Mouse (Mus musculus) brown adipose tissue, adult 24 weeks (tissue): Measurements from ENCODE around the gene Lsm4. TPM values are rescaled to one million over a fixed set of nuclear protein-coding genes. Genes with fewer than 3 reads are reported as not detected.

ENCODE experiments used
- H3K27ac ChIP-seq: fragments of 200-500 bp; replicated peaks from 2 replicates; pipeline ENCODE4 v1.5.1; 2012; ENCODE audit warnings: low read depth, mild to moderate bottlenecking, low read length
- H3K4me1 ChIP-seq: fragments of 200-500 bp; 2 replicates; pipeline ENCODE4 v1.6.1; 2012; ENCODE audit warnings: low read length, mixed read lengths; ENCODE audit not compliant: control insufficient read depth, insufficient read depth, insufficient read length
- H3K4me3 ChIP-seq: fragments of 200-500 bp; 2 replicates; pipeline ENCODE4 v1.5.1; 2012; ENCODE audit warnings: low read depth, mild to moderate bottlenecking, low read length, moderate library complexity; ENCODE audit not compliant: insufficient read depth
- polyA plus RNA-seq: library from polyadenylated mRNA; stranded (reverse); fragments of >200 nt; gene quantifications from 2 replicates; pipeline ENCODE4 v1.2.4, GENCODE M21; 2012; ENCODE audit not compliant: missing spikeins, insufficient read depth, insufficient read length

Gene Lsm4
- polyA plus RNA-seq, 1 experiment, result 121 TPM

- Histone ChIP-seq H3K4me3 (peak overlapping the region; percentile 84), H3K27ac (peak overlapping the region; percentile 48), H3K4me1 (0 out of 2 replicates have a peak, but pooled peaks cover 9% of the 10 kb centered on the region)
Measured at GRCm38 (mm10) chr8:70659604-70660272, 13.3 kb upstream of the Lsm4 start.

- H3K4me1 ChIP-seq, result 0 out of 2 replicates have a peak, but pooled peaks cover 9% of the 10 kb centered on the region
- peak within 1 kb of the TSS; percentile 84 for H3K4me3 ChIP-seq
- H3K27ac ChIP-seq, result peak within 1 kb of the TSS; percentile 48
Measured at GRCm38 (mm10) chr8:70660273-70660725, 12.7 kb upstream of the Lsm4 start, which contains the start of gene Pgpep1. Gene Pgpep1 (minus strand): TSS chr8:70660388.

- Histone ChIP-seq H3K4me1 (0 out of 2 replicates have a peak, but pooled peaks cover 7% of the 10 kb centered on the region), H3K4me3 (no peak overlapping the region), H3K27ac (no peak overlapping the region)
Measured at GRCm38 (mm10) chr8:70663691-70664090, 9.4 kb upstream of the Lsm4 start.

- 0 out of 2 replicates have a peak, but pooled peaks cover 5% of the 10 kb centered on the region for H3K4me1 ChIP-seq
- H3K27ac ChIP-seq, result no peak overlapping the region
- no peak overlapping the region for H3K4me3 ChIP-seq
Measured at GRCm38 (mm10) chr8:70664631-70665030, 8.4 kb upstream of the Lsm4 start.

DNA sequence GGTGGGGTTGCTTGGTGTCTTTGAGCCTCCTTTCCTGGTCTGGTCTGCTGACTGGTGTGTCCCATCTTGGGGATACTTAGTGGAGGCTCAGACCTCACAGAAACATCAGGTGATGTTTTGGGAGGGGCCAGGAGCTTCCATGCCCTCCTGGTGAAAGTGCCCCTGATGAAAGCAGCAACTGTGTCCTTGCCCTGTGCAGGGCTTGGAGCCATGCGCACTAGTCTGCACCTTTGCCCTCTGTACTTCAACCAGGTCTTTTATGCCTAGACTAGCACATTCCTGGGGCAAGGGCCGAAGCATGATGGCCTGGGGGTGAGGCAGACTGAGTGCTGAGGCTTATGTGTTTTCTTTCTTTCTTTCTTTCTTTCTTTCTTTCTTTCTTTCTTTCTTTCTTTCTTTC is 7.4 kb upstream of the Lsm4 start:
- Histone ChIP-seq H3K27ac (no peak overlapping the region), H3K4me3 (no peak overlapping the region), H3K4me1 (0 out of 2 replicates have a peak, but pooled peaks cover 5% of the 10 kb centered on the region)

DNA sequence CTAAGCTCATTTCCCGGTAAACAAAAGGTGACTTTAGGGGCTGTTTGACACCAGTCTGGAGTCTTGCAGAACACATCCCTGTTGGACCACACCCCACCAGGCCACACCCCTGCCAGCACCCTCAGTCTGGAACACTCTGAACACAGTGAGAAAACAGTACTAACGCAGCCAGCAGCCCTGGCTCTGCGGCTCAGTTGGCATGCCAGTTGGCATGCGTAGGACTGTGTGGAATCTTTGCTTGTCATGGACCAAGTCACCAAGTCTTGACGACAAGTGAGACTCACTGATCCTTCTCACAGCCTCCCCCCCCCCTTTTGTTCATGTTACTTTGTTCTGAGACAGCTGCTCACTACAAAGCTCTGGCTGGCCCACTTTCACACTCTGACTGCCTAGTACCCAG is 6.0 kb upstream of the Lsm4 start:
- Histone ChIP-seq H3K4me3 (no peak overlapping the region), H3K4me1 (0 out of 2 replicates have a peak, but pooled peaks cover 5% of the 10 kb centered on the region), H3K27ac (no peak overlapping the region)

GRCm38 (mm10) chr8:70671615-70672324 is 1.3 kb upstream of the Lsm4 start:
- Histone ChIP-seq H3K4me3 (no peak overlapping the region), H3K4me1 (peaks cover 12% of the 10 kb centered on the region), H3K27ac (no peak overlapping the region)

DNA sequence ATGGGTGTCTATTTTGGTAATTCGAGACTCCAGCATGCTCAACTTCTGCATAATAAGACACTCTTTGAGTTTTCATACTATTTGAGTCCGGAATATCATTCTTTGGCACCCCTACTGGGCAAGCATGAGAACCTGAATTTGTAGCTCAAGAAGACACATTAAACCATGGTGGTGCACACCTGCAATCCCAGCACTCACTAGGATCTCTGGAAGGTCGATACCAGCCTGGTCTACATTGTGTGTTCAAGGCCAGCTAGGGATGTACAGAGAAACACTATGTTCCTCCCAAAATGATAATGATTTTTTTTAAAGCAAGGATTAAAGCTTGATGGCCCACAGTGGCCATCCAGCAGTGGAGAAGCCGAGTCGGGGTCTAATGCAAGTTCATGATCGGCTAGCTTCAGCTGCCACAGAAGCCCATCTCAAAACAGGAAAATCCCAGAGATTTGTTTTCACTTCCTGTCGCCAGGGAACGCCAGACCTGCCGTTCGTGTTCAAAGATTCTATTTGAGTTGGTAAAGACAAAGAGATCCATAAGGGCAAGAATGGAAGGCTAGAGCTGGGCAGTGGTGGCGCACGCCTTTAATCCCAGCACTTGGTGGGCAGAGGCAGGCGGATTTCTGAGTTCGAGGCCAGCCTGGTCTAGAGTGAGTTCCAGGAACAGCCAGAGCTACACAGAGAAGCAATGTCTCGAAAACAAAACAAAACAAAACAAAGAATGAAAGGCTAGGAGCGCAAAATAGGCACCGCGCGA is 546 bp upstream of the Lsm4 start:
- Histone ChIP-seq H3K4me3 (peak overlapping the region; percentile 48), H3K4me1 (peaks cover 11% of the 10 kb centered on the region)

DNA sequence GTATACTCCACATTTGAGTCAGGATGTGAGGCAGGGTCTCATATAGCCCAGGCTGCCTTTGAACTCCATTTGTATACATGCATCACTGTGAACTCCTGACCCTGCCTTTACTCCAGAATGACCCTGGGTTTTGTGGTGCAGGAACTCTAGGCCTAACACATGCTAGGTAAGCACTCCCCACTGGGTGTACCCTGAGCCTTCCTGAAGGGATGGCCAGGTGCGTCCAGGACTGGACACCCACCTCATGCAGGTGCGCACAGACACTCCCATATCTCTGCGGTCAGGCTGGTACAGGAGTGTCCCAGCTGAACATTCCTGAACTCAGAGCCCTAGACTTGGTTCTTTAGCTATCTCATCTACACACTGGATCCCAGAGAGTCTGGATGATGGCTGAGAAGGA is 1.1 kb downstream of the Lsm4 start:
- Histone ChIP-seq H3K4me3 (peak overlapping the region; percentile 54), H3K4me1 (peaks cover 11% of the 10 kb centered on the region), H3K27ac (peak overlapping the region; percentile 96)

More for the DNA sequence above, 546 bp upstream of the Lsm4 start:
- H3K27ac ChIP-seq, result peak overlapping the region; percentile 72

- H3K4me3 ChIP-seq, result no peak overlapping the region
- peaks cover 11% of the 10 kb centered on the region for H3K4me1 ChIP-seq
- peak overlapping the region; percentile 96 for H3K27ac ChIP-seq
Measured at GRCm38 (mm10) chr8:70674716-70675115, 1.7 kb downstream of the Lsm4 start.

GRCm38 (mm10) chr8:70675336-70675735 is 2.3 kb downstream of the Lsm4 start:
- Histone ChIP-seq H3K27ac (0 out of 2 replicates have a peak overlapping the region, but pooled peaks have one; percentile 11), H3K4me1 (peaks cover 11% of the 10 kb centered on the region), H3K4me3 (no peak overlapping the region)

- H3K27ac ChIP-seq, result no peak overlapping the region
- peaks cover 11% of the 10 kb centered on the region for H3K4me1 ChIP-seq
- H3K4me3 ChIP-seq, result no peak overlapping the region
Measured at GRCm38 (mm10) chr8:70677451-70678080, 4.5 kb downstream of the Lsm4 start.

GRCm38 (mm10) chr8:70678679-70679078 is 5.6 kb downstream of the Lsm4 start:
- Histone ChIP-seq H3K4me1 (peaks cover 11% of the 10 kb centered on the region), H3K27ac (no peak overlapping the region), H3K4me3 (no peak overlapping the region)

DNA sequence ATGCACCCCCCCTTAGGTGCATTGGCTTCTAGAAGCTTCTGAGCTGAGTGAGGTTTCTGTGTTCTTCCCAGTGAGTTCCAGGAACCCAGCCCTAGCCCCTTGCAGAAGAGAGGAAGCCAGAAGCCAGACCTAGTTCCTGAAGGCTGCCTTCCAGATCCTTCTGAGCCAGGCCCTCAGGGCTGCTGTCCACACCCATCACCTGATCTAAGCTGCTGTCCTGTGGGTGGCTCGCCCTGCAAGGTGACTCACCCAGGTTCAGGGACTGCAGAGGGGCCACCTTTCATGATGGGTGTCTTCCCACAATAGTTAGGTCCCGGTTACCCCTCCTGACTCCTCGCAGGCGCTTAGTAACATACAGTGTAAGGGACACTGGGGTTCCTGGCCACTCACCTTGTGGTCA is 6.4 kb downstream of the Lsm4 start:
- Histone ChIP-seq H3K4me3 (no peak overlapping the region), H3K4me1 (peaks cover 6% of the 10 kb centered on the region; the same call in 1 of the 2 replicates), H3K27ac (no peak overlapping the region)
